Mouse (Mus musculus) G1E (cell line): ENCODE data around the gene Crtap. TPM values are rescaled to one million over a fixed set of nuclear protein-coding genes. Genes with fewer than 3 reads are reported as not detected.
"Not testable (repeated sequence)": the region's sequence is repeated elsewhere in the genome, so short reads cannot be mapped to it uniquely, and the experiment has no call there.

Experiments
- ATAC-seq: 2 replicates; pipeline ENCODE4 v1.8.0; 2016; ENCODE audit warnings: mild to moderate bottlenecking; ENCODE audit not compliant: insufficient number of reproducible peaks, poor library complexity, low FRiP score, severe bottlenecking; ENCODE audit errors: extremely low read depth
- DNase-seq: peaks from one replicate; pipeline ENCODE4 v3.0.0; 2012; ENCODE audit warnings: low spot score
- H3K27me3 ChIP-seq: 2 replicates; pipeline ENCODE4 v1.6.1; 2012; ENCODE audit warnings: mild to moderate bottlenecking, low read length, inconsistent platforms; ENCODE audit not compliant: insufficient read depth
- H3K36me3 ChIP-seq: replicated peaks from 2 replicates; pipeline ENCODE3; 2012; ENCODE audit warnings: mild to moderate bottlenecking, inconsistent platforms
- H3K4me1 ChIP-seq: 2 replicates; pipeline ENCODE4 v1.6.1; 2012; ENCODE audit warnings: low read depth, low read length, inconsistent platforms, mixed read lengths; ENCODE audit not compliant: insufficient read depth
- H3K4me3 ChIP-seq: 2 replicates; pipeline ENCODE4 v1.5.1; 2012; ENCODE audit warnings: low read depth, mild to moderate bottlenecking, inconsistent platforms, low read length, moderate library complexity, mixed read lengths
- H3K9me3 ChIP-seq: replicated peaks from 2 replicates; pipeline ENCODE4 v1.6.1; 2012; ENCODE audit warnings: inconsistent platforms
- CTCF ChIP-seq: IDR thresholded peaks from 2 replicates; pipeline ENCODE4 v1.5.1; 2012; ENCODE audit warnings: low read depth, low read length, inconsistent platforms, mixed read lengths
- GATA1 ChIP-seq: IDR thresholded peaks from 2 replicates; pipeline ENCODE4 v1.6.1; 2012; ENCODE audit warnings: borderline replicate concordance, low read length, inconsistent platforms, mixed read lengths
- GATA2 ChIP-seq: IDR thresholded peaks from 2 replicates; pipeline ENCODE4 v1.6.1; 2012; ENCODE audit warnings: low read depth, low read length, inconsistent platforms, borderline replicate concordance
- POLR2AphosphoS5 ChIP-seq: IDR thresholded peaks from 2 replicates; pipeline ENCODE4 v1.6.1; 2012; ENCODE audit warnings: low read depth, low read length, inconsistent platforms; ENCODE audit not compliant: insufficient replicate concordance
- TAL1 ChIP-seq: conservative IDR thresholded peaks from 2 replicates; pipeline ENCODE4 v1.6.1; 2012; ENCODE audit warnings: low read depth, low read length, inconsistent platforms, mixed read lengths
- polyA plus RNA-seq: library from polyadenylated mRNA; stranded (reverse); fragments of >175 nt; gene quantifications from 2 replicates; pipeline ENCODE4 v1.2.3, GENCODE M21; 2012
- total RNA-seq, 2 experiments: library from RNA; stranded (forward) in 1 of 2; stranded (reverse) in 1 of 2; fragments of 200-1000 nt in 1 of 2; fragments of >200 nt in 1 of 2; fragmentation: Nextera tagmentation in 1 of 2; gene quantifications; 2 replicates each; pipeline ENCODE4 v1.2.3; 2014 to 2017

Gene Crtap
- total and polyA plus RNA-seq, 3 experiments = 5.5 to 17.9 (median 12.6) TPM

DNA sequence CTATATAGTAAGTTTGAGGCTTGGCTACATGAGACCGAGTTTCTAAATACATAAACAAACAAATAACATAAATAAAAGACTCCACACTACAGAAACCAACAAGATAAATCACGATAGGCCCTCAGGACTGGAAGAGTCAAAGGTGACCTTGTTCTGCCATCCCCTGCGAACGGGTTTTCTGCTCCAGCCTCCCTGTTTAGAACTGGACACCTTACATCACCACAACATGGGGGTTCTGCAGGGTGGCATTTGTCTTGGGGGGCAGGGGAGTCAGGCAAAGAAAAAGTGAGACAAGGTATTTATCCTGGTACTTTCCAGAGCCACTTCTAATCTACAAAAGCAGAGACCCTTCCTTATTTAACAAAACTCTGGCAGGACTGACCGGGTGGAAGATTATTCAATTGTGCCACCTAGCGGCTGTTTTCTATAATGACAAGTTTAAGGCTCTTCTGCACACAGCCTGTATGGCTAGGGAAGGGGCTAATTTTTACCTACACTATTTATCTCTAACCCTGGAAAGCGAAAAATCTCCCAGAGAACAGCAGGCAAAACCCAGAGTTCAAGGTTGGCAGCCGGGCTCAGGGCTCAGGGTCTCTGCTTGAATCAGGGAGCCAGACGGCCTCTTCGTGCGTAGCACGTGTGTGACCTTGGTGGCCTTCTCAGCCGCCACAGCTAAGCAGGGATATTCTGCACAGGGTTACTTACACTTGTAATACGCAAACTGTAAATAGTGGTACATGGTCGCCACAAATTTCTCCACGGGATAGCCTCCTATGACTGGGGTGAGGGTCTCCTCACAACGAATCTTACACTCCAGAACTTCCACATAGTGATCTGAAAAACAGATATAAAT lies 9.4 kb downstream of the Crtap start:
- ATAC-seq (peak; percentile 55), DNase-seq (peak; percentile 53)
- Histone ChIP-seq H3K4me1 (no peaks in the 10 kb centered on the region), H3K36me3 (peaks cover 88% of the 10 kb centered on the region), H3K9me3 (no peaks in the 10 kb centered on the region), H3K4me3 (no peak overlapping the region), H3K27me3 (no peaks in the 10 kb centered on the region)
- no peak for TF ChIP-seq GATA2
- no peak for TF ChIP-seq GATA1
- TF ChIP-seq TAL1 = no peak
- no peak for TF ChIP-seq POLR2AphosphoS5
- peak; percentile 12; the same call in 1 of the 2 replicates for TF ChIP-seq CTCF

DNA sequence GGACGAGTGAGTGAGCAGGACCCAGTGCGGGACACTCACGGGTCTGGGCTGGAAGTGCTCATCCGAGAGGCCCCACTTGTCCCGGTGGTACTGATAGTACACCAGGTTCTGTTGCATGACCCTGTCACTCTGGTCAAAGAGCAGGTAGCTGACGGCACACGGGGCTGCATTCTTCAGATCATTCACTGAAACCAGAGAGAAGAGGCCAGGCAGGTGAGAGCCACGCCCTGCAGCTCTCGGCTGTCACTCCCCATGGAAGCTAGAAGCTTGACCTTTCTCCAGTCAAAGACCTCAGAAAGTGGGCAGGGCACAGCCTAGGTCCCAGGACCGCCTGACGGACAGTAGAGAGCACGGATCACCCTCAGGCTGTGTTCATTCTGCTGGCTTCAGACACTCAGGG lies 10.6 kb downstream of the Crtap start:
- no peak for TF ChIP-seq POLR2AphosphoS5
- no peak for TF ChIP-seq GATA2
- no peak for TF ChIP-seq GATA1
- no peak for TF ChIP-seq TAL1
- no peak for TF ChIP-seq CTCF
- DNase-seq = no peak
- no peak for ATAC-seq
- no peaks in the 10 kb centered on the region for H3K4me1 ChIP-seq
- H3K4me3 ChIP-seq = no peak overlapping the region
- H3K27me3 ChIP-seq = no peaks in the 10 kb centered on the region
- peaks cover 83% of the 10 kb centered on the region for H3K36me3 ChIP-seq
- H3K9me3 ChIP-seq = no peaks in the 10 kb centered on the region

DNA sequence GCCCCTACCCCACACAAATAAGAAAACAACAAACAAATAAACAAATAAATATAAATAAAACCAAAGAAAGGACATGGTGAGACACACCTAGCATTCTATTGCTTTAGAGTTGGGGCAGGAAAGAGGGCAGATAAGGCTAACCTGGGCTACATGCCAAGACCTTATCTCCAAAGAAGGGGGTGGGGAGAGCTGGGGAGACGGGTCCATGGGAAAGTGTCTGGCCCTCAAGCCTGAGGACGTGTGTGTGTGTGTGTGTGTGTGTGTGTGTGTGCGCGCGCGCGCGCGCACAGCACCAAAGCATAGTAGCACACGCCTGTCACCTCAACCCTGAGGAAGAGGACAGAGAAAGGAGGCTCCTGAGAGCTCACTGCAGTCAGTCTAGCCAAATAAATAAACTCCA lies 13.3 kb downstream of the Crtap start:
- DNase-seq (no peak), ATAC-seq (no peak)
- H3K9me3 ChIP-seq = no peaks in the 10 kb centered on the region
- H3K4me3 ChIP-seq = no peak overlapping the region
- peaks cover 62% of the 10 kb centered on the region for H3K36me3 ChIP-seq
- TF ChIP-seq GATA2 (no peak), CTCF (no peak), TAL1 (no peak), POLR2AphosphoS5 (no peak), GATA1 (no peak)
- no peaks in the 10 kb centered on the region for H3K4me1 ChIP-seq
- no peaks in the 10 kb centered on the region for H3K27me3 ChIP-seq

DNA sequence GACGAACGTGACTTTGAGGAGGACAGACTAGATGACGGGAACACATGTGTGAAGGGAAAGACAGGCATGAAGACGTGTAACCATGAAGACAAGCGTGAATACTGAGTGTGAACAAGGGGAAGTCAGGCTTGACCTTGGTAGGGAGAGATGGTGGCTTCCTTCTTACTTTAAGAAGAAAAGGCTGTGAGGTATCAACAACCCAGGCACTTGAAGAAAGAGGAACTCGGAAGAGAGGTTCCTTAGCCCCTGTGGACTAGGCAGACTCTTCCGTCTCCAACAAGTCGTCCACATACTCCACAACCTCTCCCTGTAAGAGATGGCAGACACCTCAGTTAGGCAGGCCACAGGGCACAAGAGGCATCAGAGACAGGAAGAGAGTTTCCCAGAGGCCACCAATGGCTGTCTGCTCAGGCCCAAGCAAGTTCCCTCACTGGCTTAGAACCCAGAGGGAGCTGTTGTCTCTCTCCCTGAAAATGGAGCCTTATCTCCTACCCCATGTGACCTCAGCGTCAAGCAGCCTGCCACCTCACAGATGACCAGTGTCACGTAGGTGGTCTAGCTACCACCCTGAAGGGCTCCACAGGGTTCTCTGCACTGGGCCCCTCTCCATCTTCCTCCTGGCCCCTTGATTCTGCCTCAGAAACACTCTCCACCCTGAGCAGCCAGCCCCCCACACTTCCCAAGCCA lies 15.1 kb downstream of the Crtap start:
- ATAC-seq (no peak), DNase-seq (no peak)
- no peaks in the 10 kb centered on the region for H3K9me3 ChIP-seq
- H3K4me1 ChIP-seq = no peaks in the 10 kb centered on the region
- TF ChIP-seq TAL1 = no peak
- TF ChIP-seq POLR2AphosphoS5 = no peak
- no peak for TF ChIP-seq GATA1
- no peak for TF ChIP-seq GATA2
- no peak for TF ChIP-seq CTCF
- H3K36me3 ChIP-seq = peaks cover 50% of the 10 kb centered on the region
- no peak overlapping the region for H3K4me3 ChIP-seq
- H3K27me3 ChIP-seq = no peaks in the 10 kb centered on the region

DNA sequence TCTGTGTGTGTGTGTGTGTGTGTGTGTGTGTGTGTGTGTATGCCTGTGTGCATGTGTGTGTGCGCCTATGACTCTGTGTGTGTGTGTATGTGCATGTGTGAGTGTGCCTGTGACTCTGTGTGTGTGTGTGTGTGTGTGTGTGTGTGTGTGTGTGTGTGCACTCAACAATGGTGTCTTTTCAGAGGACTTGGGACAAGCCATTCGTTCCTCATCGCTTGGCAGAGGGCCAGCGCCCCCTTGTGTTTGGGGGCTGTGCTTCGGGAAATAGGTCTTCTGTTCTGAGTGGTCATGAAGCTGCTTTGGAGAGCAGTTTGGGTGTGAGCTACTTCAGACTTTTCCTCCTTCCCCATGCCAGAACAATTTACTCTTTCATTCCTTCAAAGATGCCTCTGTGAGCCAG lies 18.8 kb downstream of the Crtap start:
- H3K9me3 ChIP-seq, DNase-seq, H3K27me3 ChIP-seq, H3K4me1 ChIP-seq, H3K4me3 ChIP-seq: not testable (repeated sequence)
- ATAC-seq = 0 out of 2 replicates have a peak, but pooled peaks have one; percentile 19
- peaks cover 17% of the 10 kb centered on the region for H3K36me3 ChIP-seq

DNA sequence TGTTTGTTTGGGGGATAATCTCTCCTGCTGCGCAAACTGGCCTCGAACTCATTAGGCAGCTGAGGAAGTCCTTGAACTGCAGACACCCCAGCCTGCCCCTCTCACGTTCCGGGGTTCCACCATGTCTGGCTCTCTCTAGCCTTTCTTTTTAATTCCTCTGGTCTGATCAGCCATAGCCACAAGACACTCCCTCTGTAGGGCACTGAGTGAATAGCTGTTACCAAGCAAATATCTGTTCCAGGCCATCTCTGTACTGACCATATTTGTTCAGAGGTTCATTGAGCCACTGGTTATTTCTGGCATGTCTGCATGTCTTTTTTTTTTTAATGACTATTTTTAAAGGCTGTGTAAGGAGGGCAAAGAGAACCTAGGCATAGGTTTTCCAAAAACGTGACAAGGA lies 21.1 kb downstream of the Crtap start:
- H3K27me3 ChIP-seq, ATAC-seq, DNase-seq: not testable (repeated sequence)

More for the DNA sequence above, 21.1 kb downstream of the Crtap start:
- not testable (repeated sequence) for H3K9me3 ChIP-seq, H3K4me1 ChIP-seq, H3K36me3 ChIP-seq, H3K4me3 ChIP-seq
